Mouse (Mus musculus) ES-E14 (cell line): ENCODE results near the gene Pnmt. TPM values are rescaled to one million over a fixed set of nuclear protein-coding genes. Genes with fewer than 3 reads are reported as not detected.
"Not testable (repeated sequence)": the region's sequence is repeated elsewhere in the genome, so short reads cannot be mapped to it uniquely, and the experiment has no call there.

Source experiments
- DNase-seq: peaks from one replicate; pipeline ENCODE4 v3.0.0-alpha.2; 2013; ENCODE audit warnings: low read depth, low spot score
- H3K27ac ChIP-seq: 2 replicates; pipeline ENCODE4 v1.5.1; 2012; ENCODE audit warnings: low read depth, mild to moderate bottlenecking, low read length, moderate library complexity, mixed read lengths; ENCODE audit not compliant: poor library complexity, insufficient read depth, severe bottlenecking
- H3K36me3 ChIP-seq: 2 replicates; pipeline ENCODE4 v1.6.1; 2012; ENCODE audit warnings: mild to moderate bottlenecking, low read length, moderate library complexity, mixed read lengths; ENCODE audit not compliant: control insufficient read depth, poor library complexity, insufficient read depth, severe bottlenecking
- H3K4me1 ChIP-seq, 2 experiments: fragments of 150-350 bp in 1 of 2; sonication (generic) in 1 of 2; 2 replicates each; pipeline ENCODE4 v1.6.1; 2012; ENCODE audit warnings: low read length in 2 of 2, mild to moderate bottlenecking in 1 of 2, mixed read lengths in 1 of 2; ENCODE audit not compliant: control insufficient read depth in 2 of 2, insufficient read depth in 2 of 2, poor library complexity in 1 of 2
- H3K4me3 ChIP-seq, 2 experiments: fragments of 150-350 bp in 1 of 2; sonication (generic) in 1 of 2; 2 replicates each; pipeline ENCODE4 v1.5.1; 2012; ENCODE audit warnings: low read length in 2 of 2, low read depth in 1 of 2, mild to moderate bottlenecking in 1 of 2, mixed read lengths in 1 of 2; ENCODE audit not compliant: insufficient read depth in 1 of 2, poor library complexity in 1 of 2, severe bottlenecking in 1 of 2
- H3K9ac ChIP-seq: 2 replicates; pipeline ENCODE4 v1.6.1; 2012; ENCODE audit warnings: low read depth, mild to moderate bottlenecking, low read length, mixed read lengths; ENCODE audit not compliant: poor library complexity, insufficient read depth, severe bottlenecking
- H3K9me3 ChIP-seq: fragments of 150-350 bp; sonication (generic); 2 replicates; pipeline ENCODE4 v1.6.1; 2012; ENCODE audit warnings: low read depth, mild to moderate bottlenecking, low read length; ENCODE audit not compliant: control insufficient read depth, insufficient read depth
- CHD2 ChIP-seq: IDR thresholded peaks from 2 replicates; pipeline ENCODE4 v1.6.1; 2014; ENCODE audit warnings: mild to moderate bottlenecking, low read depth, low read length, inconsistent platforms
- HCFC1 ChIP-seq: IDR thresholded peaks from 2 replicates; pipeline ENCODE4 v1.6.1; 2012; ENCODE audit warnings: low read length, inconsistent platforms, borderline replicate concordance; ENCODE audit not compliant: insufficient read depth
- MAFK ChIP-seq: IDR thresholded peaks from 2 replicates; pipeline ENCODE4 v1.6.1; 2014; ENCODE audit warnings: mild to moderate bottlenecking, low read depth, low read length, inconsistent platforms; ENCODE audit not compliant: insufficient read depth
- ZC3H11A ChIP-seq: IDR thresholded peaks from 2 replicates; pipeline ENCODE4 v1.6.1; 2012; ENCODE audit warnings: low read depth, mild to moderate bottlenecking, inconsistent platforms, low read length, borderline replicate concordance
- ZNF384 ChIP-seq: IDR thresholded peaks from 2 replicates; pipeline ENCODE4 v1.6.1; 2012; ENCODE audit warnings: low read depth, low read length, inconsistent platforms
- in situ Hi-C, 2 experiments: fragments of 600-800 bp; cut with MboI; formaldehyde crosslinking; loops; one replicate each; pipeline ENCODE4 v1.15.1; 2025; ENCODE audit warnings: low sequenced_read_pairs in 2 of 2, inconsistent platforms in 1 of 2; ENCODE audit not compliant: unreplicated experiment in 2 of 2
- total RNA-seq: library from RNA; depleted of rRNA; stranded (reverse); fragments of 300-350 nt; gene quantifications from 2 replicates; pipeline ENCODE4 v1.2.3, GENCODE M21; 2012

The Pnmt gene
- total RNA-seq, 1 experiment, result 0.36 TPM

DNA sequence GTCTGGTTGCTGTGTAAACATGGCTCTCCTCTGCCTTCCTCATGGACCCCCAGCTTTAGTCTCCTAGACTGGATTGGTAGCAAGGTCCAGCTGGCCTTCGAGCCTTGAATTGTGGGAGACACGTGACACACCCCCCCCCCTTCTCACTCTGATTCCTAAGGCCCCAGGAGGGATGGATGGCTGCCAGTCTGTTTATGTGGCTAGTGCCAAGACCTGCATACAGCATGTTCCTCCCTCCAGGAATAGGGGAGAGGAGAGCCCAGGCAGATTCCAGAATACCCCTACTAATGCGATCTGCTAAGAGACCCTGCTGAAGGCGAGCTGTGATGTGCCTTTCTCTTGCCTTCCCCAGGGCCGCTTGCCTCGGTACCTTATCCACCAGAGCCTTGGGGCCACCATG lies 6.1 kb upstream of the Pnmt start:
- TF ChIP-seq HCFC1 (no peak), ZNF384 (no peak), MAFK (no peak), CHD2 (no peak), ZC3H11A (no peak)
- in situ Hi-C loops, result no loop called here

DNA sequence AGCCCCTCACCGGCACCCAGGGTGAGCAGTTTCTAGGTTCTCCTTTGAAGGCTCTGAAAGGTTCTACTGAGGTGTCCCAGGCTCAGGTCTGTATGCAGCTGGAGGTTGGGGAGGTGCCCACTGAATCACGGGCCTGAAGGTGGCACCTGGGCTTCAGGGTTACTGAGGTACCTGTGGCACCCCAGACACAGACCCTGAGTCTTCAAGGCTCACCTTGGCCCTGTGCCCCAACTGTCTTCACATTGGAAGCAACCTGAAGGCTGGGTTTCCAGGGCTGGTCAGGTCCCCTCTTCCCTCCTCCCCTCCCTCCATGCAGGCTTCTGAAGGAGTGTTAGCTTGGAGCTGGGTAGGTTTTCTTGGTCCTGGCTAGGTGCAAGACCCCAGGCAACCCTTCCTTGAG lies 4.6 kb upstream of the Pnmt start:
- in situ Hi-C loops, result no loop called here
- Histone ChIP-seq H3K9me3 (no peaks in the 10 kb centered on the region), H3K9ac (no peak overlapping the region), H3K4me3 (no peak overlapping the region), H3K4me1 (peaks cover 0 to 4% of the 10 kb centered on the region in 2 experiments; a peak in 1 of 4 replicates), H3K36me3 (peaks cover 22% of the 10 kb centered on the region; the same call in 1 of the 2 replicates), H3K27ac (no peak overlapping the region)
- no peak for DNase-seq
- no peak for TF ChIP-seq ZNF384
- no peak for TF ChIP-seq HCFC1

More for the DNA sequence above, 6.1 kb upstream of the Pnmt start:
- Histone ChIP-seq H3K36me3 (peaks cover 25% of the 10 kb centered on the region; the same call in 1 of the 2 replicates), H3K4me3 (no peak overlapping the region), H3K9me3 (no peaks in the 10 kb centered on the region), H3K4me1 (peaks cover 0 to 4% of the 10 kb centered on the region in 2 experiments; a peak in 1 of 4 replicates), H3K9ac (no peak overlapping the region), H3K27ac (no peak overlapping the region)
- DNase-seq, result no peak

DNA sequence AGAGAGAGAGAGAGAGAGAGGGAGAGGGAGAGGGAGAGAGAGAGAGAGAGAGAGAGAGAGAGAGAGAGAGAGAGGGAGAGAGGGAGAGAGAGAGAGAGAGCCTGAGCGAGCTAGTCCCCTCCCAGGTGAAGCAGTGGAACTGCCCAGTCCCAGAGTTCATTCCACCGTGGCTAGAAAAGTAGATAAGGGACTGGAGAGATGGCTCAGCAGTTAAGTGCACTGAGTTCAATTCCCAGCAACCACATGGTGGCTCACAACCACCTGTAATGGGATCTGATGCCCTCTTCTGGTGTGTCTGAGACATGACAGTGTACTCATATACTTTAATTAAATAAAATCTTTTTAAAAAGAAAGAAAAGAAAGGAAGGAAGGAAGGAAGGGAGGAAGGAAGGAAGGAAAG lies 3.8 kb upstream of the Pnmt start:
- H3K27ac ChIP-seq, in situ Hi-C loops, H3K9ac ChIP-seq, H3K9me3 ChIP-seq, DNase-seq, H3K4me1 ChIP-seq, H3K4me3 ChIP-seq: not testable (repeated sequence)
- H3K36me3 ChIP-seq, result peaks cover 20% of the 10 kb centered on the region; the same call in 1 of the 2 replicates

DNA sequence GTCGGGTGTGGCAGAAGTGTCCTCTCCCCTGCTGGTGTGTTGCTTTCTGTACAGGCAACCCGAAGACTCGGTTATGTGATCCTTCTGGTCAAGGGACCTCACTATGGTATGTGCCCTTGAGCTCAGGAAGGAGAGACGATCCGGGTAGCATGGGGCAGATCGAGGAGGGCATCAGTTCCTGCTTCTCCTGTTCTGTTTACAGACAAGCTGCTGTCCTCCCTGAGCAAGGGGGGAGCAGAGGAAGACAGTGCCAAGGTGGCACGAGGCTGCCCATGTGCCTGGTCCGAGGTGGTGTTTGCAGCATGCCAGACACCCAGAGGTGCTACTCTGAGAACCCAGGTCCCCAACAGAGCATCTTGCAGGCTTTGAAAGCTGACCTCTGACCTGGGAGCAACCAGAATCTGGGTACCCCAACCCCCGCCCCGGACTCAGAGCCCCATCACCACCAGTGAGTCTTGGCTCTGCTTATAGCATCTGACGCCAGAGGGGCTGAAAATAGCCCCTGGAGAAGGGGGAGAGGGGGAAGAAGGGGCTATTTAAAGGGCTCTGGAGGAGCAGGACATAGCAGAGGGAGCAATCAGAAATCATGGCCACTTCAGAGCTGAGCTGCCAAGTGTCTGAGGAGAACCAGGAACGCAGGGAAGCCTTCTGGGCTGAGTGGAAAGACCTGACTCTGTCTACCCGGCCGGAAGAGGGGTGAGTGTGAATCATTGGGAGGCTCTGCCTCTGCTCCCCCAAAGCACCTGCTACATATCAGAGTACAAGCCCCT lies 2.8 kb upstream of the Pnmt start, which contains the start of gene Tcap:
Gene Tcap, plus strand, starts transcription at position 551 of the 770 bp plus-strand sequence.
- Histone ChIP-seq H3K4me1 (peaks cover 0 to 8% of the 10 kb centered on the region in 2 experiments; a peak in 1 of 4 replicates), H3K9me3 (no peaks in the 10 kb centered on the region), H3K4me3 (peak within 1 kb of the TSS; percentile 33 to 35; a peak in 2 of 4 replicates), H3K36me3 (peaks cover 14% of the 10 kb centered on the region; the same call in 1 of the 2 replicates), H3K9ac (no peak within 1 kb of the TSS), H3K27ac (no peak within 1 kb of the TSS)
- TF ChIP-seq MAFK (no peak), ZC3H11A (no peak), ZNF384 (no peak), CHD2 (no peak), HCFC1 (no peak)
- DNase-seq, result no peak
- in situ Hi-C loops, result no loop called here

DNA sequence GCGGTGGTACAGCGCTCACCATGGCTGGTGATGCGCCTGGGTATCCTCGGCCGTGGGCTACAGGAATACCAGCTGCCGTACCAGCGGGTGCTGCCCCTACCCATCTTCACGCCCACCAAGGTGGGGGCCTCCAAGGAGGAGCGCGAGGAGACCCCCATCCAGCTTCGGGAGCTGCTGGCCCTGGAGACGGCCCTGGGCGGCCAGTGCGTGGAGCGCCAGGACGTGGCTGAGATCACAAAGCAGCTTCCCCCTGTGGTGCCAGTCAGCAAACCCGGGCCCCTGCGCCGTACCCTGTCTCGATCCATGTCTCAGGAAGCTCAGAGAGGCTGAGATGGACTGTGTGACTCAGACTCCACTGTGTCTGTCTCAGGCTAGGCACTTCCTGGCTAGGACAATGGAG lies 2.0 kb upstream of the Pnmt start:
- H3K4me3 ChIP-seq, result peak overlapping the region; percentile 33 to 35; a peak in 2 of 4 replicates
- H3K9ac ChIP-seq, result no peak overlapping the region
- H3K36me3 ChIP-seq, result peaks cover 6% of the 10 kb centered on the region; the same call in 1 of the 2 replicates
- H3K9me3 ChIP-seq, result no peaks in the 10 kb centered on the region
- H3K4me1 ChIP-seq, result peaks cover 0 to 10% of the 10 kb centered on the region in 2 experiments; a peak in 1 of 4 replicates
- no peak overlapping the region for H3K27ac ChIP-seq
- no peak for DNase-seq
- TF ChIP-seq MAFK (no peak), HCFC1 (no peak), CHD2 (no peak), ZNF384 (no peak), ZC3H11A (no peak)
- in situ Hi-C loops, result no loop called here
